Mouse (Mus musculus): ENCODE measurements around the gene Tle6.

The Tle6 gene

GRCm38 (mm10) chr10:81623441-81623840 is 22.6 kb upstream of the Tle6 start:
- DNase-seq (ENCODE audit: low spot score in 2 of 2) = no peak

- DNase-seq (ENCODE audit: low spot score in 2 of 2) = no peak
Observed at GRCm38 (mm10) chr10:81620786-81621185, 19.9 kb upstream of the Tle6 start.

- no peak for DNase-seq (ENCODE audit: low spot score in 2 of 2)
Observed at GRCm38 (mm10) chr10:81619976-81620375, 19.1 kb upstream of the Tle6 start.

- DNase-seq (ENCODE audit: low spot score in 2 of 2) = no peak
Observed at GRCm38 (mm10) chr10:81615486-81615885, 14.6 kb upstream of the Tle6 start.

GRCm38 (mm10) chr10:81612779-81613178 is 11.9 kb upstream of the Tle6 start:
- DNase-seq (ENCODE audit: low spot score in 2 of 2) = no peak

- DNase-seq (ENCODE audit: low spot score in 2 of 2) = no peak
Observed at GRCm38 (mm10) chr10:81608308-81608707, 7.4 kb upstream of the Tle6 start.

- DNase-seq (ENCODE audit: low spot score in 2 of 2) = peak; percentile 91 to 92
Observed at GRCm38 (mm10) chr10:81605974-81606751, 5.3 kb upstream of the Tle6 start, which contains the start of gene BC025920. TSS of gene BC025920 (plus strand) at chr10:81606270.

- no peak for DNase-seq (ENCODE audit: low spot score in 2 of 2)
Observed at GRCm38 (mm10) chr10:81605666-81605973, 4.7 kb upstream of the Tle6 start.

GRCm38 (mm10) chr10:81604968-81605665 is 4.2 kb upstream of the Tle6 start:
- peak; percentile 75 to 84 for DNase-seq (ENCODE audit: low spot score in 2 of 2)

GRCm38 (mm10) chr10:81604019-81604967 is 3.4 kb upstream of the Tle6 start:
- no peak for DNase-seq (ENCODE audit: low spot score in 2 of 2)

GRCm38 (mm10) chr10:81602741-81603151 is 1.9 kb upstream of the Tle6 start:
- DNase-seq (ENCODE audit: low spot score in 2 of 2) = no peak

GRCm38 (mm10) chr10:81601396-81601905 is 578 bp upstream of the Tle6 start:
- no peak for DNase-seq (ENCODE audit: low spot score in 2 of 2)

GRCm38 (mm10) chr10:81600096-81600495 is 777 bp downstream of the Tle6 start:
- no peak for DNase-seq (ENCODE audit: low spot score in 2 of 2)

- DNase-seq (ENCODE audit: low spot score in 2 of 2) = no peak
Observed at GRCm38 (mm10) chr10:81599630-81600029, 1.2 kb downstream of the Tle6 start.

GRCm38 (mm10) chr10:81598871-81599270 is 2.0 kb downstream of the Tle6 start:
- no peak for DNase-seq (ENCODE audit: low spot score in 2 of 2)

- DNase-seq (ENCODE audit: low spot score in 2 of 2) = no peak
Observed at GRCm38 (mm10) chr10:81598342-81598741, 2.5 kb downstream of the Tle6 start.

GRCm38 (mm10) chr10:81597137-81597950 is 3.5 kb downstream of the Tle6 start:
- no peak for DNase-seq (ENCODE audit: low spot score in 2 of 2)

GRCm38 (mm10) chr10:81596611-81597010 is 4.3 kb downstream of the Tle6 start:
- no peak for DNase-seq (ENCODE audit: low spot score in 2 of 2)

- DNase-seq (ENCODE audit: low spot score in 2 of 2) = no peak
Observed at GRCm38 (mm10) chr10:81595599-81595998, 5.3 kb downstream of the Tle6 start.

GRCm38 (mm10) chr10:81593935-81594334 is 6.9 kb downstream of the Tle6 start:
- no peak for DNase-seq (ENCODE audit: low spot score in 2 of 2)

- no peak for DNase-seq (ENCODE audit: low spot score in 2 of 2)
Observed at GRCm38 (mm10) chr10:81593223-81593622, 7.7 kb downstream of the Tle6 start.

Data from frontal cortex, postnatal 14 days (tissue).